Mouse (Mus musculus): Measurements from ENCODE around the gene Bcam. TPM values are rescaled to one million over a fixed set of nuclear protein-coding genes. Genes with fewer than 3 reads are reported as not detected.

Bcam gene
- total and polyA plus RNA-seq, 3 experiments: 2.6 to 8.1 TPM; not detected in 1

DNA sequence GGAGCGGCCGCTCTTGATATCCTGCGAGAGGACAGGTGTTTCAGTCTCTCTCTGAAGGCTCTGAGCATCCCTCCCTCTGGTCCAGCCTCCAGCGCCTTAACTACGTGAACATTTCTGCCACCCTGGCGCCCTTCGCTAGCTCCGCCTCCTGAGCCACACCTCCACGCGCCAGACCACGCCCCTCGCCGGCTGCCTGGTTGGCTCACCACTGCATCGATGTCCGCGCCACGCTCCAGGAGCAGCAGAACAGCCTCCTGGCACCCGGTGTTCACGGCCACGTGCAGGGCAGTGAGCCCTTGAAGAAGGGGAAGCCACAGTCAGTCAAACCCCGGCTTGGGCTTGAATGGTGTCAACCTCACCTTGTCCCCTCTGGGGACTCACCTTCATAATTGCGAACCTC lies 40.3 kb upstream of the Bcam start:
- H3K9me3 ChIP-seq (replicated peaks; ENCODE audit: insufficient read depth, low read length): no peaks in the 10 kb centered on the region
- TF ChIP-seq ZC3H11A (IDR thresholded peaks at IDR 0.05; ENCODE audit: low read depth, low read length) (no peak), UBTF (IDR thresholded peaks at IDR 0.05; ENCODE audit: borderline replicate concordance, insufficient read depth, low read depth, low read length) (no peak)
- no peak for DNase-seq (ENCODE audit: low read depth, low spot score)
- peaks cover 0 to 14% of the 10 kb centered on the region in 2 experiments; a peak in 2 of 4 replicates for H3K36me3 ChIP-seq (ENCODE audit: control insufficient read depth in 1 of 2, insufficient read depth in 2 of 2, low read length in 2 of 2)
- H3K27ac ChIP-seq (ENCODE audit: control insufficient read depth, low read depth, low read length): no peak overlapping the region
- H3K9ac ChIP-seq (ENCODE audit: control insufficient read depth, low read depth, low read length, poor library complexity, severe bottlenecking): no peak overlapping the region
- peaks cover 17 to 21% of the 10 kb centered on the region in 2 experiments for H3K4me1 ChIP-seq (ENCODE audit: control insufficient read depth in 1 of 2, insufficient read depth in 2 of 2, low read length in 2 of 2)
- H3K27me3 ChIP-seq (ENCODE audit: control insufficient read depth in 1 of 2, insufficient read depth in 2 of 2, low read length in 2 of 2): no peaks in the 10 kb centered on the region
- H3K4me3 ChIP-seq (ENCODE audit: control insufficient read depth in 1 of 2, insufficient read depth in 1 of 2, low read depth in 2 of 2, low read length in 2 of 2): no peak overlapping the region
- H3K79me2 ChIP-seq (ENCODE audit: control insufficient read depth, insufficient read depth, low read length, poor library complexity): no peaks in the 10 kb centered on the region

DNA sequence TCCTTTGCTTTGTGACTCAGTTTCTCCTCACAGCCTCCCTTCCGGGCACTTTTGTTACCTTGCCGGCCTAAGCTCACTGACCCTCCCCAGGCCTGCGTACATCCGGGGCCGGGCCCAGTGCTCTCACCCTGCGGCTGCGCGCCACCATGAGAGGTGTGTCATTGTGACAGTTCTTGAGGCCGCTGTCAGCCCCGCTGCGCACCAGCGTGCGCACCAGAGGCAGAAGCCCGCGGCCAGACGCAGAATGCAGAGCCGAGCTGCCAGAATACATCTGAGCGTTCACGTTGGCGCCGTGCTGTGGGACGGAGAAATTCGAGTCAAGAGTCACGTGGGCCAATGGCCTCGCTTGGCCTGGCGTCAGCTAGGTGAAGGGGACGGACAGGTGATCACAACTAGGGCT lies 38.6 kb upstream of the Bcam start:
- Histone ChIP-seq H3K79me2 (ENCODE audit: control insufficient read depth, insufficient read depth, low read length, poor library complexity) (no peaks in the 10 kb centered on the region), H3K4me1 (ENCODE audit: control insufficient read depth in 1 of 2, insufficient read depth in 2 of 2, low read length in 2 of 2) (peaks cover 13 to 16% of the 10 kb centered on the region in 2 experiments), H3K4me3 (ENCODE audit: control insufficient read depth in 1 of 2, insufficient read depth in 1 of 2, low read depth in 2 of 2, low read length in 2 of 2) (no peak overlapping the region), H3K36me3 (ENCODE audit: control insufficient read depth in 1 of 2, insufficient read depth in 2 of 2, low read length in 2 of 2) (peaks cover 0 to 14% of the 10 kb centered on the region in 2 experiments; a peak in 2 of 4 replicates), H3K27ac (ENCODE audit: control insufficient read depth, low read depth, low read length) (no peak overlapping the region), H3K9me3 (replicated peaks; ENCODE audit: insufficient read depth, low read length) (no peaks in the 10 kb centered on the region), H3K9ac (ENCODE audit: control insufficient read depth, low read depth, low read length, poor library complexity, severe bottlenecking) (no peak overlapping the region), H3K27me3 (ENCODE audit: control insufficient read depth in 1 of 2, insufficient read depth in 2 of 2, low read length in 2 of 2) (no peaks in the 10 kb centered on the region)
- DNase-seq (ENCODE audit: low read depth, low spot score): no peak
- TF ChIP-seq NRF1 (IDR thresholded peaks at IDR 0.05; ENCODE audit: insufficient read depth, low read depth, low read length, poor library complexity, severe bottlenecking) (no peak), GABPA (IDR thresholded peaks at IDR 0.05; ENCODE audit: low read depth, low read length) (no peak), EP300 (IDR thresholded peaks at IDR 0.05; ENCODE audit: low read depth in 1 of 2, low read length in 2 of 2) (no peak), RAD21 (IDR thresholded peaks at IDR 0.05; ENCODE audit: low read depth, low read length) (no peak), ZNF384 (IDR thresholded peaks at IDR 0.05; ENCODE audit: low read depth, low read length) (no peak), ELF1 (IDR thresholded peaks at IDR 0.05; ENCODE audit: low read depth, low read length) (no peak)

DNA sequence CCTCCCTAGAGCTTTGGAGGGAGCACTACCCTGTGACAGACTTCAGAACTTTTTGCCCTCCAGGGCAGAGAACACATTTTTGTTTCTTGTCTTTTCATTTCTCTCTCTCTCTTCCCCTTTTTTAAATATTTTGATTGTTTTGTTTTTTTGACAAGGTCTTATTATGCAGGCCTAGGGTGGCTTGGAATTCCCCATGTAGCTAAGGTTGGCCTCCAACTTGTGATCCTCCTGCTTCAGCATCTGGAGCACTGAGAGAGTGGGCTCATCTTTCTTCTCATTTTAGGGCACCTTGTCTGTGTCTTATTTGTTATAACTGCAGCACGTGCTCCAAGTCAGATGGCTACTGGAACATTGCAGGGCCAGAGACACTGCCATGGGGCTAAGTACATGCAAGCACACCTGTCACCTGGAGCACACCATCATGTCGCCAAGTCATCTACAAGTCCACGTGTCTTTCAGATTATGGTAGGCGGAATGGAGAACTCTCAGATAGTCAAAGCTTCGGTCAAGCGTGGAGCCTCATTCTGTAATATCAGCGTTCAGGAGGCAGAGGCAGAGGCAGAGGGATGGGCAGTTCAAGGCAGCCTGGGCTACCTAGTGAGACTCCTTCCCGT lies 35.6 kb upstream of the Bcam start:
- H3K4me3 ChIP-seq (ENCODE audit: control insufficient read depth in 1 of 2, insufficient read depth in 1 of 2, low read depth in 2 of 2, low read length in 2 of 2): no peak overlapping the region
- H3K27me3 ChIP-seq (ENCODE audit: control insufficient read depth in 1 of 2, insufficient read depth in 2 of 2, low read length in 2 of 2): no peaks in the 10 kb centered on the region
- no peak overlapping the region for H3K9ac ChIP-seq (ENCODE audit: control insufficient read depth, low read depth, low read length, poor library complexity, severe bottlenecking)
- DNase-seq (ENCODE audit: low read depth, low spot score): no peak
- H3K79me2 ChIP-seq (ENCODE audit: control insufficient read depth, insufficient read depth, low read length, poor library complexity): no peaks in the 10 kb centered on the region
- peaks cover 0 to 2% of the 10 kb centered on the region in 2 experiments; a peak in 1 of 4 replicates for H3K36me3 ChIP-seq (ENCODE audit: control insufficient read depth in 1 of 2, insufficient read depth in 2 of 2, low read length in 2 of 2)
- no peak for TF ChIP-seq ETS1 (IDR thresholded peaks at IDR 0.05; ENCODE audit: low read depth, low read length)
- TF ChIP-seq MAFK (IDR thresholded peaks at IDR 0.05; ENCODE audit: borderline replicate concordance, low read depth, low read length): no peak
- TF ChIP-seq GABPA (IDR thresholded peaks at IDR 0.05; ENCODE audit: low read depth, low read length): no peak
- no peaks in the 10 kb centered on the region; a peak in 1 of 4 replicates for H3K4me1 ChIP-seq (ENCODE audit: control insufficient read depth in 1 of 2, insufficient read depth in 2 of 2, low read length in 2 of 2)
- H3K27ac ChIP-seq (ENCODE audit: control insufficient read depth, low read depth, low read length): no peak overlapping the region
- H3K9me3 ChIP-seq (replicated peaks; ENCODE audit: insufficient read depth, low read length): no peaks in the 10 kb centered on the region
